Mouse (Mus musculus) cortical plate, adult 2 months (tissue): ENCODE results near the gene Blnk.

Source experiments
- CTCF ChIP-seq: fragments of 200-500 bp; IDR thresholded peaks from 2 replicates; pipeline ENCODE4 v1.5.1; 2011; ENCODE audit warnings: mild to moderate bottlenecking, control low read depth, low read length; ENCODE audit not compliant: insufficient read depth; ENCODE audit errors: extremely low read depth
- POLR2A ChIP-seq: fragments of 200-500 bp; IDR thresholded peaks from 2 replicates; pipeline ENCODE4 v1.6.1; 2011; ENCODE audit warnings: mild to moderate bottlenecking, low read length, control low read depth; ENCODE audit not compliant: insufficient read depth; ENCODE audit errors: extremely low read depth

DNA sequence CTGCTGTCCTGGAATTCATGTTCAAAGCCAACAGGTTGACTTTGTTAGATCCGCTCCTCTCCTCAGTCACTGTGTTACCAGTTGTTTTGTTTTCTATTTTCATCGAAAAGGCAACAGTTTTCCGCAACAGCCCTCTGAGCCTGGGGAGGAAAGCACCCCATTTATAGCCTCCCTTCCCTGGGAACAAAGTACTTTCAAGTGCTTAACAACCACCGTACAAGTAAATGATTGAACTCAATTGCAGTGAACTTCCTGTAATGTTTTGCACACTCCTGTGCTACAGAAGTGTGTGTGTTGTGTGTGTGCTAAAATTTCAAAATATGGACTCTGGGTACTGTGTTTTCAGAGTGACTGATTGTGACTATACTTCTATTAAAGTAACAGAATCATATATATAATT, 13.4 kb upstream of the Blnk start:
- TF ChIP-seq CTCF (no peak), POLR2A (no peak)
